8 mouse cellular contexts compared by ENCODE assay signal in genomic region chr9:32675671-32676409, GRCm38 (mm10). TPM values are rescaled to one million over a fixed set of nuclear protein-coding genes. Genes with fewer than 3 reads are reported as not detected.
DNase-seq lines count a peak whose midpoint lies in the region; ATAC-seq lines count a peak whose summit lies in the region.
"Had no signal": no experiment of that assay in that cellular context is flagged by ENCODE, and none has a peak within 500 bp of the region (broad histone marks: within the 10 kb centered on the region; RNA-seq: fewer than 3 reads in every experiment).

No protein-coding gene starts in this region.

- no peak overlapping the region for H3K27ac ChIP-seq in neural tube, embryonic 11.5 days (ENCODE audit: low read depth, low read length)
- peak overlapping the region; percentile 48 for H3K27ac ChIP-seq in forebrain, embryonic 16.5 days (ENCODE audit: low read length)
- peak overlapping the region; percentile 53 for H3K27ac ChIP-seq in limb, embryonic 10.5 days

- H3K4me3 ChIP-seq in neural tube, embryonic 11.5 days (ENCODE audit: low read depth, low read length) = no peak overlapping the region
- no peak overlapping the region for H3K4me3 ChIP-seq in forebrain, embryonic 16.5 days (replicated peaks; ENCODE audit: low read length)
- H3K4me3 ChIP-seq in limb, embryonic 10.5 days = no peak overlapping the region

- no peaks in the 10 kb centered on the region for H3K9me3 ChIP-seq in neural tube, embryonic 11.5 days (ENCODE audit: control insufficient read depth, low read length)
- no peaks in the 10 kb centered on the region for H3K9me3 ChIP-seq in forebrain, embryonic 16.5 days (ENCODE audit: control insufficient read depth, low read length)
- H3K9me3 ChIP-seq in limb, embryonic 10.5 days (replicated peaks) = no peaks in the 10 kb centered on the region

- peaks cover 34% of the 10 kb centered on the region for H3K27me3 ChIP-seq in neural tube, embryonic 11.5 days (ENCODE audit: control insufficient read depth, insufficient read depth, low read length)
- H3K27me3 ChIP-seq in forebrain, embryonic 16.5 days (replicated peaks; ENCODE audit: control insufficient read depth, insufficient read depth, low read length) = peaks cover 70% of the 10 kb centered on the region
- no peaks in the 10 kb centered on the region for H3K27me3 ChIP-seq in limb, embryonic 10.5 days (ENCODE audit: low read depth, poor library complexity, severe bottlenecking)

- H3K9ac ChIP-seq in neural tube, embryonic 11.5 days (ENCODE audit: low read length) = no peak overlapping the region
- H3K9ac ChIP-seq in forebrain, embryonic 16.5 days (replicated peaks; ENCODE audit: low read depth, low read length) = no peak overlapping the region

- peaks cover 23% of the 10 kb centered on the region for H3K4me1 ChIP-seq in neural tube, embryonic 11.5 days (ENCODE audit: control insufficient read depth, insufficient read depth, low read length)
- H3K4me1 ChIP-seq in forebrain, embryonic 16.5 days (replicated peaks; ENCODE audit: control insufficient read depth, insufficient read depth, low read length) = peaks cover 26% of the 10 kb centered on the region
- H3K4me1 ChIP-seq in limb, embryonic 10.5 days = peaks cover 73% of the 10 kb centered on the region

- no peaks in the 10 kb centered on the region for H3K36me3 ChIP-seq in neural tube, embryonic 11.5 days (ENCODE audit: control insufficient read depth, insufficient read depth, low read length)
- H3K36me3 ChIP-seq in forebrain, embryonic 16.5 days (ENCODE audit: control insufficient read depth, insufficient read depth) = no peaks in the 10 kb centered on the region
- H3K36me3 ChIP-seq in limb, embryonic 10.5 days = no peaks in the 10 kb centered on the region

- no peak overlapping the region for H3K4me2 ChIP-seq in neural tube, embryonic 11.5 days (ENCODE audit: low read depth)
- H3K4me2 ChIP-seq in forebrain, embryonic 16.5 days (ENCODE audit: low read length) = no peak overlapping the region

- peak; percentile 70; the same call in 1 of the 2 replicates for ATAC-seq in neural tube, embryonic 11.5 days (ENCODE audit: insufficient read depth, low FRiP score, low TSS enrichment)
- ATAC-seq in forebrain, embryonic 16.5 days = peak; percentile 96
- ATAC-seq in erythroblast, adult 5-6 weeks (replicated peaks; ENCODE audit: low FRiP score, poor library complexity, severe bottlenecking) = no peak

- no peak for DNase-seq in neural tube, embryonic 11.5 days (ENCODE audit: low spot score)
- DNase-seq in neural tube, embryonic 10.5 days (ENCODE audit: extremely low spot score, low spot score) = no peak
- no peak for DNase-seq in limb, embryonic 10.5 days (ENCODE audit: low spot score)
- DNase-seq in spleen, adult 18-20 months = no peak
- DNase-seq in adipocyte (ENCODE audit: low spot score) = no peak
- DNase-seq: thymus, adult 18-20 months had no signal

- 7% methylated on average over 9 of the region's 9 CpGs for WGBS in neural tube, embryonic 11.5 days
- WGBS in forebrain, embryonic 16.5 days = 3% methylated on average over 9 of the region's 9 CpGs
- WGBS in limb, embryonic 10.5 days = 29% methylated on average over 9 of the region's 9 CpGs

RNA-seq across cellular contexts. Expression of gene Ets1, which starts 39.8 kb away (rescaled TPM):
- polyA plus RNA-seq in neural tube, embryonic 11.5 days (2014; fragmentation: Nextera tagmentation; extraction: Ambion mirVana) = 33.4 and 34.4 TPM in 2 replicates
- 21.3 and 26.2 TPM in 2 replicates for polyA plus RNA-seq in forebrain, embryonic 16.5 days (2015; fragmentation: Nextera tagmentation; extraction: Ambion mirVana)
- polyA plus RNA-seq in limb, embryonic 10.5 days (2016; fragmentation: Nextera tagmentation; extraction: Ambion mirVana) = 50.1 and 50.3 TPM in 2 replicates
- 5.0 and 6.5 TPM in 2 replicates for total RNA-seq in erythroblast, adult 5-6 weeks (2015; ENCODE audit: low replicate concordance)
- 10.5 and 11.3 TPM in 2 replicates for total RNA-seq in erythroblast, adult 5-6 weeks (2017; ENCODE audit: low replicate concordance)
